Mouse (Mus musculus) liver, embryonic 14.5 days (tissue): ENCODE results near the gene Ephx4. TPM values are rescaled to one million over a fixed set of nuclear protein-coding genes. Genes with fewer than 3 reads are reported as not detected.

ENCODE experiments used
- ATAC-seq: fragments of 200-750 bp; cut with Nextera tagmentation; 2 replicates; pipeline ENCODE4 v1.8.0; 2017; ENCODE audit warnings: moderate number of reproducible peaks, mild to moderate bottlenecking, moderate library complexity; ENCODE audit not compliant: insufficient read depth
- DNase-seq, 3 experiments: peaks; one replicate each; pipeline ENCODE4 v3.0.0-alpha.2; 2012 to 2013; ENCODE audit warnings: low read depth in 3 of 3, low spot score in 3 of 3
- H3K27ac ChIP-seq: fragments of 300-500 bp; sonication (generic); 2 replicates; pipeline ENCODE4 v1.5.1; 2014; ENCODE audit warnings: moderate library complexity, mild to moderate bottlenecking, control low read depth, inconsistent platforms
- H3K27me3 ChIP-seq: fragments of 300-500 bp; sonication (generic); 2 replicates; pipeline ENCODE4 v1.6.1; 2014; ENCODE audit warnings: mild to moderate bottlenecking, low read length, moderate library complexity; ENCODE audit not compliant: control insufficient read depth, insufficient read depth
- H3K36me3 ChIP-seq: fragments of 300-500 bp; sonication (generic); replicated peaks from 2 replicates; pipeline ENCODE4 v1.6.1; 2014; ENCODE audit warnings: low read depth; ENCODE audit not compliant: control insufficient read depth, insufficient read depth
- H3K4me1 ChIP-seq, 2 experiments: fragments of 200-500 bp in 1 of 2; fragments of 300-500 bp in 1 of 2; sonication (generic) in 1 of 2; replicated peaks; 2 replicates each; pipeline ENCODE4 v1.6.1; 2012 to 2014; ENCODE audit warnings: antibody characterized with exemption in 1 of 2, inconsistent platforms in 1 of 2, low read length in 1 of 2; ENCODE audit not compliant: control insufficient read depth in 2 of 2, insufficient read depth in 2 of 2
- H3K4me2 ChIP-seq: fragments of 300-500 bp; sonication (generic); 2 replicates; pipeline ENCODE4 v1.6.1; 2014; ENCODE audit warnings: low read depth, mild to moderate bottlenecking, control low read depth, moderate library complexity
- H3K4me3 ChIP-seq, 2 experiments: fragments of 200-500 bp in 1 of 2; fragments of 300-500 bp in 1 of 2; sonication (generic) in 1 of 2; 2 replicates each; pipeline ENCODE4 v1.5.1; 2012 to 2014; ENCODE audit warnings: low read depth in 2 of 2, low read length in 2 of 2, mild to moderate bottlenecking in 2 of 2, control low read depth in 1 of 2, inconsistent platforms in 1 of 2, moderate library complexity in 1 of 2; ENCODE audit not compliant: insufficient read depth in 1 of 2
- H3K9ac ChIP-seq: fragments of 300-500 bp; sonication (generic); replicated peaks from 2 replicates; pipeline ENCODE4 v1.6.1; 2014; ENCODE audit warnings: mild to moderate bottlenecking, control low read depth, moderate library complexity
- H3K9me3 ChIP-seq: fragments of 300-500 bp; sonication (generic); 2 replicates; pipeline ENCODE4 v1.6.1; 2016; ENCODE audit warnings: low read length, mixed read lengths; ENCODE audit not compliant: control insufficient read depth
- CTCF ChIP-seq: IDR thresholded peaks from 2 replicates; pipeline ENCODE4 v1.5.1; 2016; ENCODE audit warnings: antibody characterized with exemption, low read depth, control low read depth
- EP300 ChIP-seq: IDR thresholded peaks from 2 replicates; pipeline ENCODE4 v1.6.1; 2016; ENCODE audit warnings: antibody characterized with exemption, low read depth
- WGBS: fragments of 180-500 bp; shearing (Covaris S2); extraction: QIAGEN DNeasy Blood & Tissue Kit; methylation state at CpG from one replicate; pipeline ENCODE4 v1.1.7; 2014; ENCODE audit not compliant: insufficient replicate concordance; 5-methylcytosine and 5-hydroxymethylcytosine counted together
- polyA plus RNA-seq, 2 experiments: library from polyadenylated mRNA; depleted of rRNA in 1 of 2; stranded (reverse) in 1 of 2; unstranded in 1 of 2; fragments of >200 nt; fragmentation: Nextera tagmentation in 1 of 2; extraction: Ambion mirVana in 1 of 2; gene quantifications; 2 replicates each; pipeline versions ENCODE4 v1.2.1 to v1.2.3; 2012 to 2014

Ephx4 gene
- polyA plus RNA-seq, 2 experiments: 0.03 TPM; not detected in 1

GRCm38 (mm10) chr5:107387788-107388187, 14.7 kb upstream of the Ephx4 start:
- no peak overlapping the region for H3K9ac ChIP-seq
- H3K4me3 ChIP-seq: no peak overlapping the region
- H3K4me1 ChIP-seq: no peaks in the 10 kb centered on the region
- H3K27ac ChIP-seq: no peak overlapping the region
- no peak for DNase-seq
- no peaks in the 10 kb centered on the region for H3K36me3 ChIP-seq
- H3K27me3 ChIP-seq: no peaks in the 10 kb centered on the region
- no peaks in the 10 kb centered on the region for H3K9me3 ChIP-seq
- ATAC-seq: no peak
- WGBS: 68% methylated on average over 1 of the region's 1 CpGs
- no peak overlapping the region for H3K4me2 ChIP-seq
- no peak for TF ChIP-seq CTCF
- no peak for TF ChIP-seq EP300

GRCm38 (mm10) chr5:107389373-107389772, 13.2 kb upstream of the Ephx4 start:
- no peak for TF ChIP-seq EP300
- TF ChIP-seq CTCF: no peak
- ATAC-seq (no peak), DNase-seq (no peak)
- Histone ChIP-seq H3K4me1 (no peaks in the 10 kb centered on the region), H3K4me3 (no peak overlapping the region), H3K36me3 (no peaks in the 10 kb centered on the region), H3K9me3 (no peaks in the 10 kb centered on the region), H3K4me2 (no peak overlapping the region), H3K27me3 (no peaks in the 10 kb centered on the region), H3K27ac (no peak overlapping the region), H3K9ac (no peak overlapping the region)
- 71% methylated on average over 2 of the region's 2 CpGs for WGBS

- Histone ChIP-seq H3K9me3 (no peaks in the 10 kb centered on the region), H3K36me3 (no peaks in the 10 kb centered on the region), H3K9ac (no peak overlapping the region), H3K27ac (no peak overlapping the region), H3K4me1 (no peaks in the 10 kb centered on the region), H3K4me3 (no peak overlapping the region), H3K27me3 (no peaks in the 10 kb centered on the region), H3K4me2 (no peak overlapping the region)
- DNase-seq: no peak
- TF ChIP-seq EP300 (no peak), CTCF (no peak)
- no peak for ATAC-seq
- 22% methylated on average over 2 of the region's 2 CpGs for WGBS
These were observed 8.1 kb upstream of the Ephx4 start for GRCm38 (mm10) chr5:107394437-107394836.

GRCm38 (mm10) chr5:107403011-107403946, 743 bp downstream of the Ephx4 start:
- no peak overlapping the region for H3K27ac ChIP-seq
- H3K9ac ChIP-seq: no peak overlapping the region
- no peaks in the 10 kb centered on the region for H3K9me3 ChIP-seq
- no peaks in the 10 kb centered on the region for H3K36me3 ChIP-seq
- H3K4me2 ChIP-seq: peak overlapping the region; percentile 60
- no peaks in the 10 kb centered on the region for H3K4me1 ChIP-seq
- no peak for TF ChIP-seq CTCF
- TF ChIP-seq EP300: no peak
- peaks cover 36% of the 10 kb centered on the region for H3K27me3 ChIP-seq
- under 1% methylated on average over 80 of the region's 80 CpGs for WGBS
- peak overlapping the region; percentile 22 to 50; a peak in 3 of 4 replicates for H3K4me3 ChIP-seq
- DNase-seq: no peak
- 0 out of 2 replicates have a peak, but pooled peaks have one; percentile 18 for ATAC-seq

- Histone ChIP-seq H3K9me3 (no peaks in the 10 kb centered on the region), H3K4me2 (peak overlapping the region; percentile 60), H3K27ac (no peak overlapping the region), H3K27me3 (peaks cover 36% of the 10 kb centered on the region), H3K36me3 (no peaks in the 10 kb centered on the region), H3K4me3 (peak overlapping the region in 1 of 2 experiments; percentile 50; a peak in 2 of 4 replicates), H3K9ac (no peak overlapping the region), H3K4me1 (no peaks in the 10 kb centered on the region)
- no peak for DNase-seq
- 25% methylated on average over 12 of the region's 12 CpGs for WGBS
- TF ChIP-seq CTCF (no peak), EP300 (no peak)
- ATAC-seq: no peak
These were observed 1.6 kb downstream of the Ephx4 start for GRCm38 (mm10) chr5:107403947-107404684.
